Mouse (Mus musculus): ENCODE data around the gene Serpina3f. TPM values are rescaled to one million over a fixed set of nuclear protein-coding genes. Genes with fewer than 3 reads are reported as not detected.

Serpina3f gene
- total and polyA plus RNA-seq, 2 experiments from 2014 or later: 0.09 TPM; not detected in 1

GRCm38 (mm10) chr12:104245595-104245994, 31.3 kb downstream of the Serpina3f start:
- H3K9me3 ChIP-seq (ENCODE audit: low read length): no peaks in the 10 kb centered on the region
- H3K27me3 ChIP-seq (ENCODE audit: insufficient read depth, low read length): no peaks in the 10 kb centered on the region
- ATAC-seq: no peak
- H3K27ac ChIP-seq: no peak overlapping the region
- no peak for DNase-seq (ENCODE audit: low spot score)
- no peak for TF ChIP-seq CTCF (IDR thresholded peaks at IDR 0.05; ENCODE audit: low read depth)
- H3K36me3 ChIP-seq (ENCODE audit: insufficient read depth, low read length): no peaks in the 10 kb centered on the region
- H3K9ac ChIP-seq (replicated peaks; ENCODE audit: low read length): no peak overlapping the region
- no peak overlapping the region for H3K4me3 ChIP-seq (ENCODE audit: low read length)
- 57% methylated on average over 3 of the region's 3 CpGs for WGBS
- H3K4me1 ChIP-seq (ENCODE audit: insufficient read depth, low read length): no peaks in the 10 kb centered on the region; the same call in 1 of the 2 replicates
- no peak overlapping the region for H3K4me2 ChIP-seq (ENCODE audit: low read depth, low read length)

GRCm38 (mm10) chr12:104247553-104248002, 33.2 kb downstream of the Serpina3f start:
- H3K27me3 ChIP-seq (ENCODE audit: insufficient read depth, low read length): no peaks in the 10 kb centered on the region
- H3K4me1 ChIP-seq (ENCODE audit: insufficient read depth, low read length): no peaks in the 10 kb centered on the region; the same call in 1 of the 2 replicates
- H3K4me2 ChIP-seq (ENCODE audit: low read depth, low read length): no peak overlapping the region
- peak; percentile 24 for DNase-seq (ENCODE audit: low spot score)
- H3K9ac ChIP-seq (replicated peaks; ENCODE audit: low read length): no peak overlapping the region
- no peak for TF ChIP-seq CTCF (IDR thresholded peaks at IDR 0.05; ENCODE audit: low read depth)
- no peaks in the 10 kb centered on the region for H3K9me3 ChIP-seq (ENCODE audit: low read length)
- no peak overlapping the region for H3K27ac ChIP-seq
- no peak overlapping the region for H3K4me3 ChIP-seq (ENCODE audit: low read length)
- peak; percentile 51 for ATAC-seq
- no peaks in the 10 kb centered on the region for H3K36me3 ChIP-seq (ENCODE audit: insufficient read depth, low read length)

GRCm38 (mm10) chr12:104248231-104248630, 33.9 kb downstream of the Serpina3f start:
- no peak for TF ChIP-seq CTCF (IDR thresholded peaks at IDR 0.05; ENCODE audit: low read depth)
- H3K9ac ChIP-seq (replicated peaks; ENCODE audit: low read length): no peak overlapping the region
- no peak for DNase-seq (ENCODE audit: low spot score)
- no peaks in the 10 kb centered on the region for H3K9me3 ChIP-seq (ENCODE audit: low read length)
- 77% methylated on average over 3 of the region's 3 CpGs for WGBS
- no peak overlapping the region for H3K4me2 ChIP-seq (ENCODE audit: low read depth, low read length)
- H3K4me3 ChIP-seq (ENCODE audit: low read length): no peak overlapping the region
- no peaks in the 10 kb centered on the region; the same call in 1 of the 2 replicates for H3K4me1 ChIP-seq (ENCODE audit: insufficient read depth, low read length)
- no peaks in the 10 kb centered on the region for H3K36me3 ChIP-seq (ENCODE audit: insufficient read depth, low read length)
- no peaks in the 10 kb centered on the region for H3K27me3 ChIP-seq (ENCODE audit: insufficient read depth, low read length)
- H3K27ac ChIP-seq: no peak overlapping the region
- ATAC-seq: no peak

DNA sequence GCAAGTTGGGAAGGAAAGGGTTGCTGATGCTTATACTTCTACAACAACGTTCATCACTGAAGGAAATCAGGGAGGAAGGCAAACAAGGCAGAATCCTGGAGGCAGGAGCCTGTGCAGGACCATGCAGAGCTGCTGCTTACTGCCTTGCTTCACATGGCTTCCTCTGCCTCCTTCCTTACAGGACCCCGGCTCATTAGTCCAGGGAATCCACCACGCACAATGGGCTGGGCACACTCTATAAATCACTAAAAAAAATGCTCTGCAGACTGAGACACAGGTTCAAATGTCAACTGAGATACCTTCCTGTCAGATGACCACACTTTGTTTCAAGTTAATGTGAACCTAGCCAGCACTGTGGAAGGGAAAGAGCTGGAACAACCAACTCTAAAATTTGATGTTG, 46.7 kb downstream of the Serpina3f start:
- Histone ChIP-seq H3K36me3 (ENCODE audit: insufficient read depth, low read length) (no peaks in the 10 kb centered on the region), H3K27me3 (ENCODE audit: insufficient read depth, low read length) (no peaks in the 10 kb centered on the region), H3K9ac (replicated peaks; ENCODE audit: low read length) (no peak overlapping the region), H3K9me3 (ENCODE audit: low read length) (no peaks in the 10 kb centered on the region), H3K4me2 (ENCODE audit: low read depth, low read length) (no peak overlapping the region), H3K27ac (no peak overlapping the region), H3K4me1 (ENCODE audit: insufficient read depth, low read length) (no peaks in the 10 kb centered on the region), H3K4me3 (ENCODE audit: low read length) (no peak overlapping the region)
- WGBS: 60% methylated on average over 3 of the region's 3 CpGs
- DNase-seq (ENCODE audit: low spot score) (no peak), ATAC-seq (no peak)
- no peak for TF ChIP-seq CTCF (IDR thresholded peaks at IDR 0.05; ENCODE audit: low read depth)

DNA sequence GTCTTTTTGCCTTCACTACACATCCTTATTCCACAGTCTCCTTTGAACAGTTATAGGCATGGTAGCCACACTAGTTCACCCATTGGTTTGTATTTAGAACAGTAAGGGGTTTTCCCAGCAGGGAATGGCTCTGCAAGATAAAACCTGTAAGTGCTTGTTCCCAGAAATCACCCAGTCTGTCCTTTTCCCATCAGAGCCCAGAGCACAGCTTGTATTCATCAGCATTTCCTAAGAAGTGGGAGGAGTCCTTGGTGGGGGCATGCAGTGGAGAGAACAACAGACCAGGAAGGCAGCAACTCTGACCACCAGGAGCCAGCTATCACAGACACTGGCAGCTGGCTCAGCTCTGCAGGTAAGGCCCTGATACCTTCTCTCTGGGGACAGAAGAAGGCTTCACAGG, 48.5 kb downstream of the Serpina3f start, which contains the start of gene Serpina3i:
Gene Serpina3i, plus strand, starts transcription at position 260 of the 400 bp plus-strand sequence.
- H3K4me1 ChIP-seq (ENCODE audit: insufficient read depth, low read length): no peaks in the 10 kb centered on the region

DNA sequence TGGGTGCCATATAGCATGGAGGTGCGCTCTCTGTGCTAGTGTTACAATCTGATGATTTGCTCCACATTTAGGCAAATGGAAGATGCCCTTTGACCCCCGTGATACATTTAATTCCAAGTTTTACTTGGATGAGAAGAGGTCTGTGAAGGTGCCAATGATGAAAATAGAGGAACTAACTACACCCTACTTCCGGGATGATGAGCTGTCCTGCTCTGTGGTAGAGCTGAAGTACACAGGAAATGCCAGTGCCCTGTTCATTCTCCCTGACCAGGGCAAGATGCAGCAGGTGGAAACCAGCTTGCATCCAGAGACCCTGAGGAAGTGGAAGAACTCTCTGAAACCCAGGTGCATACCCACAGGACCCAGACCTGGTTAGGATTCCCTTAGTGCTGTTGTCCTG, 52.0 kb downstream of the Serpina3f start:
- H3K9ac ChIP-seq (replicated peaks; ENCODE audit: low read length): no peak overlapping the region
- ATAC-seq (no peak), DNase-seq (ENCODE audit: low spot score) (no peak)
- H3K4me1 ChIP-seq (ENCODE audit: insufficient read depth, low read length): no peaks in the 10 kb centered on the region
- WGBS: 83% methylated on average over 3 of the region's 3 CpGs
- no peak overlapping the region for H3K4me2 ChIP-seq (ENCODE audit: low read depth, low read length)
- no peak overlapping the region for H3K27ac ChIP-seq
- TF ChIP-seq CTCF (IDR thresholded peaks at IDR 0.05; ENCODE audit: low read depth): no peak
- H3K9me3 ChIP-seq (ENCODE audit: low read length): no peaks in the 10 kb centered on the region
- H3K27me3 ChIP-seq (ENCODE audit: insufficient read depth, low read length): no peaks in the 10 kb centered on the region
- no peak overlapping the region for H3K4me3 ChIP-seq (ENCODE audit: low read length)
- H3K36me3 ChIP-seq (ENCODE audit: insufficient read depth, low read length): no peaks in the 10 kb centered on the region

More for the DNA sequence above, 48.5 kb downstream of the Serpina3f start, which contains the start of gene Serpina3i:
- no peak for DNase-seq (ENCODE audit: low spot score)
- Histone ChIP-seq H3K4me3 (ENCODE audit: low read length) (no peak within 1 kb of the TSS), H3K27me3 (ENCODE audit: insufficient read depth, low read length) (no peaks in the 10 kb centered on the region), H3K27ac (no peak within 1 kb of the TSS), H3K9ac (replicated peaks; ENCODE audit: low read length) (no peak within 1 kb of the TSS), H3K4me2 (ENCODE audit: low read depth, low read length) (no peak within 1 kb of the TSS), H3K36me3 (ENCODE audit: insufficient read depth, low read length) (no peaks in the 10 kb centered on the region), H3K9me3 (ENCODE audit: low read length) (no peaks in the 10 kb centered on the region)
- ATAC-seq: no peak
- no peak for TF ChIP-seq CTCF (IDR thresholded peaks at IDR 0.05; ENCODE audit: low read depth)

Other genes starting within 250 kb of the Serpina3f start
- not detected in 2 replicates for gene Serpina11, start 224.6 kb upstream of the Serpina3f start, total RNA-seq (2014; rRNA removed)
- gene Serpina11, start 224.6 kb upstream of the Serpina3f start, polyA plus RNA-seq (2015; fragmentation: Nextera tagmentation; extraction: Ambion mirVana): 0.13 TPM in 1 of 2 replicates, not detected in the other
- not detected in 2 replicates for gene Serpina9, start 200.8 kb upstream of the Serpina3f start, total RNA-seq (2014; rRNA removed)
- gene Serpina9, start 200.8 kb upstream of the Serpina3f start, polyA plus RNA-seq (2015; fragmentation: Nextera tagmentation; extraction: Ambion mirVana): 0.38 and 0.43 TPM in 2 replicates
- gene Serpina12, start 170.1 kb upstream of the Serpina3f start, total RNA-seq (2014; rRNA removed): not detected in 2 replicates
- not detected in 2 replicates for gene Serpina12, start 170.1 kb upstream of the Serpina3f start, polyA plus RNA-seq (2015; fragmentation: Nextera tagmentation; extraction: Ambion mirVana)
- 0.21 TPM in 1 of 2 replicates, not detected in the other for gene Serpina5, start 113.4 kb upstream of the Serpina3f start, total RNA-seq (2014; rRNA removed)
- gene Serpina5, start 113.4 kb upstream of the Serpina3f start, polyA plus RNA-seq (2015; fragmentation: Nextera tagmentation; extraction: Ambion mirVana): not detected in 2 replicates
- not detected in 2 replicates for gene Serpina3a, start 101.8 kb upstream of the Serpina3f start, total RNA-seq (2014; rRNA removed)
- not detected in 2 replicates for gene Serpina3a, start 101.8 kb upstream of the Serpina3f start, polyA plus RNA-seq (2015; fragmentation: Nextera tagmentation; extraction: Ambion mirVana)
- not detected in 2 replicates for gene Serpina3b, start 86.5 kb upstream of the Serpina3f start, total RNA-seq (2014; rRNA removed)
- not detected in 2 replicates for gene Serpina3b, start 86.5 kb upstream of the Serpina3f start, polyA plus RNA-seq (2015; fragmentation: Nextera tagmentation; extraction: Ambion mirVana)
- not detected in 2 replicates for gene Serpina3c, start 60.7 kb upstream of the Serpina3f start, total RNA-seq (2014; rRNA removed)
- 0.08 and 0.09 TPM in 2 replicates for gene Serpina3c, start 60.7 kb upstream of the Serpina3f start, polyA plus RNA-seq (2015; fragmentation: Nextera tagmentation; extraction: Ambion mirVana)
- gene Serpina3g, start 21.7 kb downstream of the Serpina3f start, total RNA-seq (2014; rRNA removed): 0.68 and 0.78 TPM in 2 replicates
- gene Serpina3g, start 21.7 kb downstream of the Serpina3f start, polyA plus RNA-seq (2015; fragmentation: Nextera tagmentation; extraction: Ambion mirVana): 1.1 and 1.7 TPM in 2 replicates
- 1.6 TPM in 1 of 2 replicates, not detected in the other for gene Serpina3i, start 48.6 kb downstream of the Serpina3f start, total RNA-seq (2014; rRNA removed)
- gene Serpina3i, start 48.6 kb downstream of the Serpina3f start, polyA plus RNA-seq (2015; fragmentation: Nextera tagmentation; extraction: Ambion mirVana): not detected in 2 replicates
- gene Serpina3j, start 100.0 kb downstream of the Serpina3f start, total RNA-seq (2014; rRNA removed): not detected in 2 replicates
- not detected in 2 replicates for gene Serpina3j, start 100.0 kb downstream of the Serpina3f start, polyA plus RNA-seq (2015; fragmentation: Nextera tagmentation; extraction: Ambion mirVana)
- not detected in 2 replicates for gene Serpina3k, start 123.9 kb downstream of the Serpina3f start, total RNA-seq (2014; rRNA removed)
- not detected in 2 replicates for gene Serpina3k, start 123.9 kb downstream of the Serpina3f start, polyA plus RNA-seq (2015; fragmentation: Nextera tagmentation; extraction: Ambion mirVana)
- gene Serpina3m, start 123.9 kb downstream of the Serpina3f start, total RNA-seq (2014; rRNA removed): not detected in 2 replicates
- gene Serpina3m, start 123.9 kb downstream of the Serpina3f start, polyA plus RNA-seq (2015; fragmentation: Nextera tagmentation; extraction: Ambion mirVana): not detected in 2 replicates
- gene Serpina3n, start 192.2 kb downstream of the Serpina3f start, total RNA-seq (2014; rRNA removed): 12.1 and 14.8 TPM in 2 replicates
- gene Serpina3n, start 192.2 kb downstream of the Serpina3f start, polyA plus RNA-seq (2015; fragmentation: Nextera tagmentation; extraction: Ambion mirVana): 6.7 and 8.5 TPM in 2 replicates

Measured in hindbrain, postnatal 0 days (tissue).